Mouse (Mus musculus) 3134 (cell line): ENCODE results near the gene Cd2.

Experiments used
- DNase-seq: peaks from one replicate; pipeline ENCODE4 v3.0.0-alpha.2; 2011; ENCODE audit warnings: low spot score; ENCODE audit not compliant: insufficient read length; ENCODE audit errors: extremely low read depth

The Cd2 gene

DNA sequence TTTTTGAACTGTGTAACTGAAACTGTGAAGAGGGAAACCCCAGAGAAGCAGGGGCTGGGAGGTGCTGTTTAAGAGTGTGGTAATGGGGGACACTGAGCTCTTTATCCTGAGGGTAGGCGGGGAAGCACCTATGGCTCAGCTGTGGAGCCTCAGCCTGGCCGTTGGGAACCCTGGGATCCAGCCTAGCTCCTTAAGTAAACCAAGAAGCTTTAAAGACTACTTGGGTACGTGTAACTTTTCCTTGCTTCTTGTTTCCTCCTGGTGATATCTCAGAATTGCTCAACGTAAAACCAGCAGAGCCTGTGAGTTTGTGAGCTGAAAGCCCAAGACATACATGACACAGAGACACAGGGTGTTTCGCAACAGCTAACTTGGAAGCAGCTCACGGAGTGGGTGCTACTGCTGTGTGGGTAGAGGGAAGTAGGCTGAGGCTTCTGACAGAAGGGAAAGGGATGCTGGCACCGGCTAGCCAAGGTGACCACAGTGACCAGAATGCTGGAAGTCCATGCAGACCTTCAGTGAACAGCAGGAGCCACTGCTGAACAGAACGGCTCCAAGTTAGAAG lies 5.9 kb upstream of the Cd2 start:
- no peak for DNase-seq

DNA sequence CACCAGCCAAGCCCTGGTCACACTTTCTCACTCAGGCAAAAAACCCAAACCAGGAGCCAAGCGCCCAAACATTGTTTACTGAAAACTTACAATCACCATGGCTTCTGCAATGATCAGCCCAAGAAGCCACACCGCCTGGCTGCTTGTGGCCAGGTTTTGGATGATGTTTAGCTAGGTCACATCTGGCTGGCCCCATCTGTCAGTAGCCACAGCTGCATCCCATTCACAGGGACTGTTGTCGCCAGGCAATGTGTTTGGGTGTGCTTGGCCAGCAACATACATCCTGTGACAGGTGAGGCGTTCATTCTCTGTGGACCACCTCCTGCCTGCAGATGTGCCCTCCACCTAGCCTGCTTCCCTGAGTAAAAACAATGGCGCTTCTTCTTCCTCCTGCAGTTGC lies 4.9 kb upstream of the Cd2 start:
- DNase-seq, result no peak

DNA sequence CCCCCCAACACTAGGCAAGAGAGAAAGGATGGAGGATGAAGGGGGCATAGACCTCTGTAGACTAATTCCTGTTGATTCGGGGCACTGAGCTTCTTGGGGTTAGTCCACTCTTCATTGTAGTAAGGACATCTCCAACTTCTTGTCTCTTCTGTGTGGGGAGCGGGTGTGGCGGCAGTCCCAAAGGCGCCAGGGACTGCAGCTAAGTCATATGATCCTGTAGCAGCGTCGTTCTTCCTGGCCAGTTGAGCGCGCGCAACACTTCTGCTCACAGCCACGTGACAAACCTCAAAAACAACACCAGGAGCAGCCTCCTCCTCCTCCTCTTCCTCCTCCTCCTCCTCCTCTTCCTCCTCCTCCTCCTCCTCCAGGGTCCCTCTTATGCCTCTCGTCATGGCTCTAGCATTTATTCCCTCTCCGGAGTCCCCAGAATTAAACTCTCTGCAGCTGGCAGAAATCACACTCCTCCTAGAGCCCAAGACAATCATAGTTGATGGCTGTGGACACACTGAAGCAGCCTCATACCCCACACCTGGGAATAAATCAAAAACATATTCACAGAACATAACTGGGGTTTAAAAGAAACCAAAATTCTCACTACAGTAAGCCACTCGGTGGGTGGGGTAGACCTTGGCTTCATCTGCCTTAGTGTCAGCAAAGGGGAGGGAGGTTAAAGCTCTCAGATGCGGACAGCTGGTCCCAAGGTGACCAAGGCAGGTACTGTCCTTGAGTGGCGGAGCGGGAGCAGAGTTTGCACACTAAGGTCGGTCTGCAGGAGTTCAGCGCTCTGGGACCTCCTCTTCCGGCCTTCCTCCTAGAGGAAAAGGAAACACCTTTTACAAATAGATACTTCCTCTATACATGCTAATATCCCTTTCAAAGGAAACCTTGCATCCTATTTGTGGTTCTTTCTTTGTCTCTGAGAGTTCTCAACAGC lies 3.1 kb upstream of the Cd2 start:
- no peak for DNase-seq

DNA sequence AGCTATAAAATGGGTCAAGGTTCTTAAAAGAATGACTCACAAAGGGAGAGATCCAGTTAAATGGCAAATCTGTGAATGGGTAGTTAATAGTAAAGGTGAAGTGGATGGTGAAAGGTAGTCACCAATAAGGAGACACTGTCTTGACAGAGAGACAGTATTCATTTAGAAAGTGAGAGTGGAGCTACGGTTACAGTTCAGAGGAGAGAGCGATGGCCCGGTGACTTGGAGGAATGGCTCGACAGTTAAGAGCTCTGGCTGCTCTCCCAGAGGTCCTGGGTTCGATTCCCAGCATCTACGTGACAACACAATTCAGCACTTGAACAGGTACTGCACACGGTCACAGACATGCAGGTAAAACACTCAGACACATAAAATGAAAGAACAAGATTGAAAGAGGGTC lies 2.3 kb upstream of the Cd2 start:
- no peak for DNase-seq

DNA sequence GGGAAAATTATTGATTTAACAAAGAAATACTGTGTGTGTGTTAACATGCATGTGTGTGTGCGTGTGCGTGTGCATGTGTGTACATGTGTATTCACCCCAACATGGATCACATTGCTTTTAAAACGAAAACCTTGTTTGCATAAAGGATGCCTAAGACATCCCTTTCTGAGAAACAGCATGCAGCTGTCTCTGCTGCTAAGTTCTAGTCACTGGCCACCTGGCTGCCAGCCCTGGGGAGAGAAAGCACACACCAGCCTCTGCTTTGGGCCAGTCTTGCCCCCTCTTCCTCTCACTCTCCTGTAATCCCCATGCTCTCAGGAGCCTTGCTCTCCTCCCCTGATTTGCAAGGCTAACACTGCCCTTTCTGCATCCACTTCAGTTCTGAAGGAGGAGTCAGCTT lies 1.7 kb upstream of the Cd2 start:
- no peak for DNase-seq

DNA sequence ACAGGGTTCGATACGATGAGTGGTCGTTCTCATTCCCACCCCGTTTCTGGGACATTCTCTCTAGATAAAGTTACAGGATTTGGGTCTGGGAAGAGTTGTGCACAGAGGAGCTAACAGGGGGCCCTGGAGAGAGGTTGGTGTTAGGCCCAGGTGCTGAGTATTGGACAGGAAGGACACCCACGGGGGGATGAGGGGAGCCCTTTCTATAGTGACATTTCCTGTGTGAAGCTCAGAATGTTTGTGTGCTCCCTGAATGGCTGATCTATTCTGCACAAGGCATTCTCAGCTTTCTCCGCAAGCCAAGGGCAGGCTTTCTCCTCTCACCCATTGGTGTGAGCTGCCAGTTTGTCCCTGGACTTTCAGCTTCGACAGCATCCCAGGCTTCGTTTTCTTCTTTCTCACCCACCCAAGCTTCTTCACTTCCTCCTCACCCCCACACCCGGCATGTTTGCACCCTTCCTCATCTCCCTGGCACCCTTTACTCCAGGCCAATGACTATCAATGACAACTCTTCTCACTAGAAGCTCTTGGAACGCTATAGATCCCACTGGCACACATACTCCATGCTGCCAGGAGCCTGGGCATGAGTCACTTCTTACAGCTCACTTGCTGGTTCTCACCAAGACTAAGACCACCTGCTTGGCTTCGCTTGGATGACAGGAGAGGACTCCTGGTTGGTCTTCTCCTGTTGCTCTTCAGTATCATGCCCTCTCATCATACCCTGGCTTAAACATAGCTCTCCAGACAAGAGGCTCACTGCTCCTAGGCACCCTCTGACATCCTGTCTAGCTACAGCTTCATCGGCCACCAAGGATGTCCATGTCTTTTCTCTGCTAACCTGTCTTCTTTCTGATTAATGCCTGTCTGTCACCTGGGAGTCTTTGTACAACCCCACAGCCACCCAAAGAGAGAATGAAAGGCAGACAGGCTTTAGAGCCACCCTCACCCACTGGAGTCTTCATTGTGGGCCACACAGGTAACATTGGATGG lies 1.1 kb downstream of the Cd2 start:
- no peak for DNase-seq

DNA sequence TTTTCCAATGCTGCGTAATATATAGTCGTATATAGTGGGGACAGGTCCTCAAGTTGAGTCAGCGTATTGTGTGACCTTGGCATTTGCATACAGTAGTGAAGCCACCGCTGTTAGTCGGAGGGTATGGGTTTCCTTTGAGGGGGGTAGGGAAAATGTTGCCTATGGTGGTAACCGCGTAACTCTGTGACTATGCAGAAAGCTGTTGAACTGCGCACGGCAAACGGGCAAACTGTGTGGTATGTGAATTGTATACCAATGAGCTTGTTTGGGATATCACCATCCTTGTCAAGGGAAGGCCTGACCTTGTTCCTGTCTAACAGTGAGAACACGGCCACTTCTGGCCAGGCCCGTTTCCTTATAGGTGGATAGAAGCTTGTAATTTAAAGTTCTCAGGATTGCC lies 1.9 kb downstream of the Cd2 start:
- no peak for DNase-seq

DNA sequence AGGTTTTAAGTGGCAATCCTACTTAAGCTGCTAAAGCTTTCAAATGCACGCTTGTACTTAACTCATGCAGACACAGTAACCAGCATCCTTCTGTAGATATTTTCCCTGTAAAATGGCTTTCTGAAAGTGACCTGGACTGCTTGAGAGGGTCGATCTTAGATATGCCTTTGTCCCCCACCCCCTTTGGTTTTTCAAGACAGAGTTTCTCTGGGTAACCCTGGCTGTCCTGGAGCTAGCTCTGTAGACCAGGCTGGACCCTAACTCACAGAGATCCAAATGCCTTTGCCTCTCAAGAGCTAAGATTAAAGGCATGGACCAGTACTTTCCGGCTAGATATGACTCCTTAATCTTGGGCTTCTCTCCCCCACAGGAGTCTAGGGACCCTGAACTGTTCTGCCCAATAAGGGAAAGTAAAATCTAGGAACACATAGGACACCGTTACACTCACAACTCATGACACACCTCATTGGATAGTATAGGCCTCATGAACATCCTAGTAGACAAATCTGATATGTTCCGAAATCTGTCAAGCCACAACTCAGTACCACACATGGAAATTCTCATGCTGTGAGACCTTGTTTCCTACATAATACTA lies 2.6 kb downstream of the Cd2 start:
- DNase-seq, result no peak

DNA sequence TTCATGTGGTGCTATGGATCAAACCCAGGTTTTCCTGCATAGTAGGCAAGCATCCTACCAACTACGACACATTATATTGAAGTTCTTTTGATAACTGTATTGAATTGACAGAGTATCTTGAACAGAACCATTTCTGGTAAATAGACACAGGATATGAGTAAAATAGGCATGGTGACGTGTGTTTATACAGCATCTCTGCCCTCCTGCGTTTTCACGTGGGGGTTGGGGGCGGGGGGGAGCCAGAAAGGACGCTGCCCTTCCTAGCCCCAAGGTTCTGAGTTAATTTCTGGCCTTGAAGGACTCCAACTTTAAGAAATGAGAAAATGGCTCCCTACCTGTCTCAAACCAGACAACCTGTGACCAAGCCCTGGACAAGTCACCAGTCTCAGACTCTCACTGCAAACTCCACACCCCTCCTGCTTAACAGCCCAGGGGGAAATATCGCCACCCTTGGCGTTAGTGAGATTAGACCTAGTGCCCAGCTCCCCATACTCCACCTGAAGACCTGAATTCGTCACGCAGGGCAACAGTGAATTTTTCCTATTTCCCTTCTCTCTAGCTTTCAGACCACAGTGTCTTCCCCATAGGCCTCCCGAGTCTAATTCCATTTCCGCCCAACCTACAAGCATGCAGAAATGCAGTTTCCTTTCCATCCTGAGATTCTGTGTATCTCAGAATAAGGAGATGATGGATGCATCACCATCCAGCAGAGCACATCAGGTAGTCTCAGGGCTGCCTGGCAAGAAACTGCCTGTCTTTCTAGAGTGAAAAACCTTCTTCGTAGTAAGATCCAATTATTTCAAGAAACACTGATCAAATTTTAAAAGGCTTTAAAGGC lies 3.7 kb downstream of the Cd2 start:
- no peak for DNase-seq

DNA sequence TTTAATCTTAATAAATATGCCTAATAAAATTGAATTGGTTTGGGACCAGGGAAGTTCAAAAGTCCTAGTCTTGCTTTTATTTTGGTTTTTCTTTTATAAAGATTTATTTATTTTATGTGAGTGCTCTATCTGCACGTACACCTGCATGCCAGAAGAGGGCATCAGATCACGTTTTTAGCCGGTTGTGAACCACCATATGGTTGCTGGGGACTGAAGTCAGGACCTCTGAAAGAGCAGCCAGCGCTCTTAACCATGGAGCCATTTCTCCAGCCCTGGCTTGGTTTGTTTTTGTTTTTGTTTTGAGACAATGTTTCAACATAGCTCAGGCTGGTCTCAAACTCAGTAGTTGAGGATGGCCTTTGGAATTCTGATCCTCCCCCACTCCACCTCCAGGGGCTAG lies 4.3 kb downstream of the Cd2 start:
- DNase-seq, result no peak

DNA sequence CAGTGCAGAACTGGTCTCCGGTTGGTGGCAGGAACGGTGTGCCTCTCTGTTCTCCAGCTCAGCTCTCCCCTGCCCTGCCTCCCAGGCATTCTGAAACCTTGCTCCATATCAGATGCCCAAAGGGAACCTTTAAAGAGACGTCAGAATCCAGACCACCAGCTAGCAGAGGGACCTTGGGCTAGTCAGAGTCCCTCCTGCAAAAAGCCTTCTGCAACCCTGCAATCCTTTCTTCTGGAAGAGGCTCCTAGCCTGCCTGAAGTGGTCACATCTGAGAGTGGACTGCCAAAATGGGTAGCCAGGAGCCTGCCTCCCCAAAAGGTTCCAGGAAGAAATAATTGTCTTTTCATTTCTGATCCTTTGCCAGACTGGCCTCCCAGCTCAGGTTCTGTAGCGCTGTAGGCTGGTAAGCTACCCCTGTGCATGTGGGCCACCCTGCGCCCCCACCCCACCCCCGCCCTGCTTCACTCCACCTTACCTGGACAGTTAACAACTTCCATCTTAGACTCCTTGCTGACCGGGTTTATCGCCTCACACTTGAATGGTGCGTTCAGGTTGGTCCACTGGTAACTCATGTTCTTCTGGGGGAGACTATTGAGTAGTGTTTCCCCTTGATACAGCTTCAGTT lies 5.1 kb downstream of the Cd2 start:
- no peak for DNase-seq

DNA sequence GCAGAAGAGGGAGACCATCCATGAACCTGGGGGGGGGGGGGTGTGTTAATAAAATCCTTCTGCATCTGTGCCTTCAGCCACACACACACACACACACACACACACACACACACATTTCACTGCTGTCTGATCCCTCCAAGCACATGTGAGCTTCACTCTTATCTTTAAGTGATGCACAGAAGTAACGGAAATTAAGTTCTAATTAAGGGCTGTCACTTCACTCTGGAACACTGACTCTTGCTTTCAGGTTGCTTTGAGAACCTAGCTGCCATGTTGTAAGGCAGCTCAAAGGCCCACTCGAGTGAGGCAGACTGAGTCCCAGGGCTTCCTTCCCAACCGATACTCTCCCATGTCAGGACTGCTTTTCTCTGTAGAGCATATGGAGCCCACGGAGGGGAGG lies 5.9 kb downstream of the Cd2 start:
- no peak for DNase-seq

DNA sequence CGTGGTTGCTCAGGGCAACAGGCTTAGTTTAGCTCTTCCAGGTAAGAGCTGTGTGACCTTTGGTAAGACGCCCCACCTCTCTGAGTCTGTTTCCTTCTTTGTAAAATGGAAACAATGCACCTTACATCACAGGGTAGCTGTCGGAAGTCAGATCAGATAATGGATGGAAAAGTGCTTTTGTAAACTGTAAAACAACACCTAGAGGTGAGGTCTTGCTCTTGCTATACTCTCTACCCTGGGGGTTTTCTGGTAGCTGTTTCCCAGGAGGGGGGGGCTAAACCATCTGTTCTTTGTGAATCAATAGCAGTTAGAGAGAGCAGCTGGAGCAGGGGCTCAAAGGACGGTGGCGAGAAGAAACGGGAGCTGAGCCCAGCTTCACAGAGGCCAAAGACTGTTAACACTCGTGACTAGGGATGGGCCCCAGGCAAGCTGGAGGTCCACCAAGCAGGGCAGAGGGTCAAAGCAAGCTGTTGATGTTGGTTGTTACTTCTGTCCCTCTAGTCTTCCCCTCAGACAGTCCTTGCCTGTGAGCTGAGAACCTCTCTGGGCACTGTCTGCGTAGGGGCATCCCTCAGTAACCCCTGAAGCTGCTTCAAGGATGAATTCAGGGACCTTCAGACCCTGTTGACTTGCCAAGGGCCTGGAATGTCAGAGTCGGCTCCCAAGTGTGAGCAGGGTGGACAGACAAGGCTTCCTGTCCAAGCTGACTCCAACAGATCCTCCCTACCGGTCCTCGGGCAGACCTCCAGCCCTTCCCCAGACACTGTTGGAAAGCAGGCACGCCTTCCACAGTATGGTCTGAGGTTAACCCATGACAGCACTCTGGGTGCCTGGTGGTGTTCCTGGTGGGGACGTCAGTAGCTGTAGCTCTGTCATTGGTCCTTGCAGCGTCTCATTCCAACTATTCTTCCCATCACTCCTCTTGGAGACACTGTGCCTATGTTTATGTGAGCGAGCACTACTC lies 7.1 kb downstream of the Cd2 start:
- no peak for DNase-seq

DNA sequence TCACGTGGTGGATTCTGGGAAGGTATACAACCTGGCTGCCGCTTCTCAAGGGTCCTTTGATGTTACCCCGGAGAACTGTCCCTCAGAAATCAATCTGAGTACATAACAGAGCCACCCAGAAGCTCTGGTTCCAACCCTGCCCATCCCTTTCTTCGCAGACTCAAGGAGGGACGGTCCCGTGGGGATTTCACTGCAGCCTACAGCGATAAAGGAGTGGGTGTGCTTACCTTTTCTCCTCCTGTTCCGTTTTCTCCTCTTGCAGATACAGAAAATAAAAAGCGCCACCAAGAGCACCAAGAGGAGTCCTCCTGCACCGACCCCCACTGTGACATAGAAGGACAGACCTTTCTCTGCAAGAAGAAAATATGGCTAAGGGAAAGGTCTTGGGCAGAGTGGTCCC lies 8.2 kb downstream of the Cd2 start:
- DNase-seq, result no peak

DNA sequence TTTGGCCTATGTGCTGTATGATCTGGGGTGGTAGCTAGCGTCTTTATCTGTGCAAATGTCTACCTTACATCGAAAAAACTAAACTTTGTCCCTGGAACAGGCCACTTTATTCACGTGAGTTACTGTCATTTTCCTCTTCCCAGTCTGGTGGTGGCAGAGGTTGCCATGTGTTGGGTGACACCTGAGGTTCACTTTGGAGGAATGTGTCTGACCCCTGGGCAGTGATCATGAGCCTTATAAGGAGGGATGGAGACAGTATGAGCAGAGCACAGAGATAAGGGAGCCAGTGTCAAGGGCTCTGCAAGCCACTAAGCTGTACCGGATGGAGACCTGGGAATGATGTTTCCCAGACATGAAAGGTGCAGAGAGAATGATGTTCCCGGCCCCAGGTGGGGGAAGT lies 9.3 kb downstream of the Cd2 start:
- no peak for DNase-seq

DNA sequence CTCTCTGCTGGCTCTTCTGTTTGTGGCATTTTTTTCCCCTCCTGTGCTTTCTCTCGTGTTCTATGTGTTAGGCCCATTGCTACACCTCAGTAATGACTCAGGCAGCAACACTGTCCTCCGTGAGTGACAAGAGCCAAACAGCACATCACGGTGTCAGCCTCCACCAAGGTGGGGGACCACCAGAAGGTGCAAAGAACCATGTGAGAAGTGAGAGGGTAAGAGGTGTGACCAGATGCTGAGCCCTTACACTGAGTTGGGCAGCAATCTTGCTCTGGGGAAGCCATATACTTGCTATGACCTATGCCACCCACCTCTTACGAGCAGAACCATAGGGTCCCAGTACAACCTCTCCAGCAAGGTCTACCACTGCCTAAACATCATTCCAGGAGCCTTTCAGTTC lies 9.9 kb downstream of the Cd2 start:
- DNase-seq, result no peak

DNA sequence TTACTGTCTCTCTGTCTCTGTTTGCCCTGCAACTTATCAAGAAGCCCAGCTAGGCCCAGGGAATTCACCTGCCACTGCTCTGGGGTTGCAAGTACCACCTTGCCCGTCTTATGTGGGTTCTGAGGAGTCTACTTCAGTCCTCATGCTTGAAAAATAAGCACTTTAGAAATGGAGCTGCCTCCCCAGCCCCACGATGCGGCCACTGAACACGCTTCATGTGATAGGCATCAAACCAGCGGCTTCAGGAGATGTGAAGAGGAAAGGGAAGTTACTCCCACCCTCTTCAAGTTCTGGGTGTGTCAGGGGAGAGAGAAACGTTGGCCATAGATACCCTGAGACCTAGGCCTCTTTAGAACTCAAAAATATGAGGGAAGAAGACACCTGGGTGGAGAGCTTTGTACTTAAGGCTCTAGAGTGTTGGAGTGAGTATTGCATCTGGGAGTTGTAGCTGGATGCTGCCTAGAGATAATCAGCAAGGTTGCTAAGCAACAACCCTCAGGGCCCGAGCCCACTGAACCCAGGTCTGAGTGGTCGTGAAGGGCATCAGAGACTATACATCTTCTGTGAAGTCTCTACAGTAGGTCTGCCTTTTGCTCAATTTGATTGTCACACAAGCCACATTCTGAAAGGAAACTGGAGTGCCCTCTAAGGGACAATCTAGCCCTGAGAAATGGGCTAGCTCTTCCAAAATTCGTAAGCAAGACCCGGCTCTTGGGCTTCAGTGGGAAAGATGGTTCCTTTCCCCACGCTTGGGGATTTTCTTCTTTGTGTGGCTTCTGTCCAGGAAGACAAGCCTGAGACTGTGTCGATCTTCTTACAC lies 11.0 kb downstream of the Cd2 start:
- no peak for DNase-seq
